Mouse (Mus musculus) forebrain, postnatal 0 days (tissue): ENCODE results near the gene Nbea. TPM values are rescaled to one million over a fixed set of nuclear protein-coding genes. Genes with fewer than 3 reads are reported as not detected.

ENCODE experiments used
- ATAC-seq: fragments of 200-750 bp; cut with Nextera tagmentation; 2 replicates; pipeline ENCODE4 v1.8.0; 2017; ENCODE audit warnings: mild to moderate bottlenecking, moderate library complexity
- DNase-seq: peaks from one replicate; pipeline ENCODE4 v3.0.0-alpha.2; 2015
- H3K27ac ChIP-seq: fragments of 300-500 bp; sonication (generic); 2 replicates; pipeline ENCODE4 v1.5.1; 2014; ENCODE audit warnings: low read depth, mild to moderate bottlenecking, antibody characterized with exemption, low read length, moderate library complexity, mixed read lengths
- H3K27me3 ChIP-seq: fragments of 300-500 bp; sonication (generic); 2 replicates; pipeline ENCODE4 v1.6.1; 2014; ENCODE audit warnings: mild to moderate bottlenecking, low read length, mixed read lengths; ENCODE audit not compliant: insufficient read depth
- H3K36me3 ChIP-seq: fragments of 300-500 bp; sonication (generic); 2 replicates; pipeline ENCODE4 v1.6.1; 2014; ENCODE audit warnings: mild to moderate bottlenecking, moderate library complexity; ENCODE audit not compliant: insufficient read depth
- H3K4me1 ChIP-seq: fragments of 300-500 bp; sonication (generic); 2 replicates; pipeline ENCODE4 v1.6.1; 2014; ENCODE audit warnings: antibody characterized with exemption; ENCODE audit not compliant: insufficient read depth
- H3K4me2 ChIP-seq: fragments of 300-500 bp; sonication (generic); 2 replicates; pipeline ENCODE4 v1.6.1; 2014; ENCODE audit warnings: low read depth, mild to moderate bottlenecking, moderate library complexity
- H3K4me3 ChIP-seq: fragments of 300-500 bp; sonication (generic); 2 replicates; pipeline ENCODE4 v1.5.1; 2014; ENCODE audit warnings: low read depth, low read length, mixed read lengths
- H3K9ac ChIP-seq: fragments of 300-500 bp; sonication (generic); 2 replicates; pipeline ENCODE4 v1.6.1; 2014; ENCODE audit warnings: mild to moderate bottlenecking
- H3K9me3 ChIP-seq: fragments of 300-500 bp; sonication (generic); 2 replicates; pipeline ENCODE4 v1.6.1; 2016; ENCODE audit warnings: low read length
- CTCF ChIP-seq: sonication (generic); IDR thresholded peaks from 2 replicates; pipeline ENCODE4 v1.5.1; 2016; ENCODE audit warnings: antibody characterized with exemption, control low read depth, low read depth
- WGBS: fragments of 180-500 bp; shearing (Covaris S2); extraction: QIAGEN DNeasy Blood & Tissue Kit; methylation state at CpG from one replicate; pipeline ENCODE4 v1.1.7; 2014; 5-methylcytosine and 5-hydroxymethylcytosine counted together
- polyA plus RNA-seq: library from polyadenylated mRNA; unstranded; fragments of >200 nt; fragmentation: Nextera tagmentation; extraction: Ambion mirVana; gene quantifications from 2 replicates; pipeline ENCODE4 v1.2.1, GENCODE M21; 2015
- total RNA-seq: library from RNA; depleted of rRNA; stranded (reverse); fragments of >200 nt; gene quantifications from 2 replicates; pipeline ENCODE4 v1.2.3, GENCODE M21; 2014

Gene Nbea
- total and polyA plus RNA-seq, 2 experiments from 2014 or later, result 42.3 to 198 TPM

- ATAC-seq (peak; percentile 77), DNase-seq (peak; percentile 53)
- H3K4me2 ChIP-seq, result no peak overlapping the region
- no peak for TF ChIP-seq CTCF
- H3K27me3 ChIP-seq, result no peaks in the 10 kb centered on the region
- peaks cover 4% of the 10 kb centered on the region; the same call in 1 of the 2 replicates for H3K4me1 ChIP-seq
- 0 out of 2 replicates have a peak overlapping the region, but pooled peaks have one; percentile 2 for H3K27ac ChIP-seq
- 17% methylated on average over 10 of the region's 10 CpGs for WGBS
- H3K36me3 ChIP-seq, result peaks cover 14% of the 10 kb centered on the region; the same call in 1 of the 2 replicates
- no peak overlapping the region for H3K9ac ChIP-seq
- no peaks in the 10 kb centered on the region for H3K9me3 ChIP-seq
- H3K4me3 ChIP-seq, result no peak overlapping the region
These were observed 217.8 kb downstream of the Nbea start for GRCm38 (mm10) chr3:55965723-55966156.

- Histone ChIP-seq H3K27me3 (no peaks in the 10 kb centered on the region), H3K9ac (no peak overlapping the region), H3K4me1 (peaks cover 4% of the 10 kb centered on the region; the same call in 1 of the 2 replicates), H3K27ac (no peak overlapping the region), H3K4me3 (no peak overlapping the region), H3K4me2 (no peak overlapping the region), H3K9me3 (no peaks in the 10 kb centered on the region), H3K36me3 (peaks cover 13% of the 10 kb centered on the region; the same call in 1 of the 2 replicates)
- ATAC-seq, result no peak
- DNase-seq, result no peak
- 88% methylated on average over 8 of the region's 8 CpGs for WGBS
- no peak for TF ChIP-seq CTCF
These were observed 220.5 kb downstream of the Nbea start for GRCm38 (mm10) chr3:55963032-55963431.

- H3K9me3 ChIP-seq, result no peaks in the 10 kb centered on the region
- no peak overlapping the region for H3K9ac ChIP-seq
- no peak overlapping the region for H3K27ac ChIP-seq
- 62% methylated on average over 5 of the region's 5 CpGs for WGBS
- no peak for TF ChIP-seq CTCF
- ATAC-seq (no peak), DNase-seq (no peak)
- no peaks in the 10 kb centered on the region for H3K27me3 ChIP-seq
- H3K36me3 ChIP-seq, result peaks cover 9% of the 10 kb centered on the region
- no peak overlapping the region for H3K4me2 ChIP-seq
- H3K4me3 ChIP-seq, result no peak overlapping the region
- no peaks in the 10 kb centered on the region for H3K4me1 ChIP-seq
These were observed 233.5 kb downstream of the Nbea start for GRCm38 (mm10) chr3:55949994-55950393.

GRCm38 (mm10) chr3:55949148-55949547 lies 234.4 kb downstream of the Nbea start:
- WGBS, result 92% methylated on average over 2 of the region's 2 CpGs
- no peak overlapping the region for H3K4me2 ChIP-seq
- TF ChIP-seq CTCF, result no peak
- H3K4me1 ChIP-seq, result no peaks in the 10 kb centered on the region
- DNase-seq, result no peak
- H3K9me3 ChIP-seq, result no peaks in the 10 kb centered on the region
- H3K9ac ChIP-seq, result no peak overlapping the region
- ATAC-seq, result no peak
- no peaks in the 10 kb centered on the region for H3K27me3 ChIP-seq
- H3K4me3 ChIP-seq, result no peak overlapping the region
- H3K36me3 ChIP-seq, result peaks cover 11% of the 10 kb centered on the region
- no peak overlapping the region for H3K27ac ChIP-seq

- no peaks in the 10 kb centered on the region for H3K4me1 ChIP-seq
- H3K27me3 ChIP-seq, result no peaks in the 10 kb centered on the region
- peaks cover 11% of the 10 kb centered on the region for H3K36me3 ChIP-seq
- H3K9me3 ChIP-seq, result no peaks in the 10 kb centered on the region
- no peak for TF ChIP-seq CTCF
- H3K4me3 ChIP-seq, result no peak overlapping the region
- no peak overlapping the region for H3K9ac ChIP-seq
- WGBS, result 82% methylated on average over 2 of the region's 2 CpGs
- ATAC-seq, result no peak
- DNase-seq, result no peak
- no peak overlapping the region for H3K4me2 ChIP-seq
- no peak overlapping the region for H3K27ac ChIP-seq
These were observed 256.2 kb downstream of the Nbea start for GRCm38 (mm10) chr3:55927343-55927742.

- H3K27ac ChIP-seq, result no peak overlapping the region
- TF ChIP-seq CTCF, result no peak
- no peak overlapping the region for H3K4me3 ChIP-seq
- no peak for DNase-seq
- no peak overlapping the region for H3K9ac ChIP-seq
- no peaks in the 10 kb centered on the region for H3K36me3 ChIP-seq
- no peaks in the 10 kb centered on the region for H3K9me3 ChIP-seq
- no peak for ATAC-seq
- H3K4me2 ChIP-seq, result no peak overlapping the region
- H3K4me1 ChIP-seq, result no peaks in the 10 kb centered on the region
- H3K27me3 ChIP-seq, result no peaks in the 10 kb centered on the region
- 58% methylated on average over 1 of the region's 1 CpGs for WGBS
These were observed 274.2 kb downstream of the Nbea start for GRCm38 (mm10) chr3:55909290-55909689.

GRCm38 (mm10) chr3:55890574-55890973 lies 292.9 kb downstream of the Nbea start:
- Histone ChIP-seq H3K4me3 (no peak overlapping the region), H3K4me1 (no peaks in the 10 kb centered on the region), H3K36me3 (no peaks in the 10 kb centered on the region), H3K27me3 (no peaks in the 10 kb centered on the region), H3K27ac (no peak overlapping the region), H3K4me2 (no peak overlapping the region), H3K9me3 (no peaks in the 10 kb centered on the region), H3K9ac (no peak overlapping the region)
- DNase-seq (no peak), ATAC-seq (no peak)
- no peak for TF ChIP-seq CTCF
- WGBS, result 91% methylated on average over 5 of the region's 5 CpGs

- Histone ChIP-seq H3K4me1 (no peaks in the 10 kb centered on the region), H3K4me3 (no peak overlapping the region), H3K4me2 (no peak overlapping the region), H3K27ac (no peak overlapping the region), H3K9me3 (no peaks in the 10 kb centered on the region), H3K27me3 (no peaks in the 10 kb centered on the region), H3K9ac (no peak overlapping the region), H3K36me3 (no peaks in the 10 kb centered on the region)
- TF ChIP-seq CTCF, result no peak
- ATAC-seq (peak; percentile 75), DNase-seq (peak; percentile 26)
- 32% methylated on average over 4 of the region's 4 CpGs for WGBS
These were observed 294.3 kb downstream of the Nbea start for GRCm38 (mm10) chr3:55889227-55889626.
